ENCODE assay signal across 9 mouse cellular contexts in genomic region chr10:43155046-43155560, GRCm38 (mm10). TPM values are rescaled to one million over a fixed set of nuclear protein-coding genes. Genes with fewer than 3 reads are reported as not detected.
DNase-seq lines count a peak whose midpoint lies in the region; ATAC-seq lines count a peak whose summit lies in the region.
"Had no signal": no experiment of that assay in that cellular context is flagged by ENCODE, and none has a peak within 500 bp of the region (broad histone marks: within the 10 kb centered on the region; RNA-seq: fewer than 3 reads in every experiment).

No protein-coding gene starts in this region.

- H3K27ac ChIP-seq in embryonic facial prominence, embryonic 14.5 days (replicated peaks; ENCODE audit: low read depth, low read length), result peak overlapping the region; percentile 61; the same call in 1 of the 2 replicates
- H3K27ac ChIP-seq in heart, embryonic 12.5 days (ENCODE audit: poor library complexity, severe bottlenecking), result peak overlapping the region; percentile 32; the same call in 1 of the 2 replicates

- DNase-seq in layer of hippocampus, adult 11-12 months (ENCODE audit: low spot score), result peak; percentile 48
- no peak for DNase-seq in layer of hippocampus, postnatal 25 days (ENCODE audit: extremely low spot score in 1 of 2, low spot score in 1 of 2)
- DNase-seq in embryonic facial prominence, embryonic 14.5 days (ENCODE audit: low spot score), result peak; percentile 91
- peak; percentile 15 to 24 for DNase-seq in kidney, adult 8-10 months
- peak; percentile 32 to 62 for DNase-seq in lung, adult 18-20 months
- peak; percentile 87 for DNase-seq in ovary, adult 18-20 months (ENCODE audit: low spot score)

- no peaks in the 10 kb centered on the region for H3K27me3 ChIP-seq in embryonic facial prominence, embryonic 14.5 days (replicated peaks; ENCODE audit: control insufficient read depth, insufficient read depth, low read length)
- no peaks in the 10 kb centered on the region for H3K27me3 ChIP-seq in heart, embryonic 12.5 days (replicated peaks)

- no peak overlapping the region for H3K9ac ChIP-seq in embryonic facial prominence, embryonic 14.5 days (ENCODE audit: low read depth, low read length)
- no peak overlapping the region for H3K9ac ChIP-seq in heart, embryonic 12.5 days

- ATAC-seq in embryonic facial prominence, embryonic 14.5 days (ENCODE audit: low read depth), result peak; percentile 79
- ATAC-seq in heart, embryonic 12.5 days (ENCODE audit: insufficient number of reproducible peaks, low FRiP score), result peak; percentile 68
- no peak for ATAC-seq in megakaryocyte-erythroid progenitor cell, adult 5-6 weeks (replicated peaks; ENCODE audit: low FRiP score, low TSS enrichment, poor library complexity, severe bottlenecking)

- H3K9me3 ChIP-seq in embryonic facial prominence, embryonic 14.5 days (ENCODE audit: control insufficient read depth, low read length), result no peaks in the 10 kb centered on the region
- no peaks in the 10 kb centered on the region for H3K9me3 ChIP-seq in heart, embryonic 12.5 days (replicated peaks)

- WGBS in embryonic facial prominence, embryonic 14.5 days, result 20% methylated on average over 12 of the region's 12 CpGs
- WGBS in heart, embryonic 12.5 days, result 30% methylated on average over 12 of the region's 12 CpGs

- peaks cover 17% of the 10 kb centered on the region for H3K4me1 ChIP-seq in embryonic facial prominence, embryonic 14.5 days (ENCODE audit: control insufficient read depth, insufficient read depth, low read length)
- H3K4me1 ChIP-seq in heart, embryonic 12.5 days (replicated peaks), result peaks cover 24% of the 10 kb centered on the region

- no peak overlapping the region for H3K4me3 ChIP-seq in embryonic facial prominence, embryonic 14.5 days (ENCODE audit: low read depth, low read length)
- H3K4me3 ChIP-seq in heart, embryonic 12.5 days, result no peak overlapping the region

- H3K36me3 ChIP-seq in embryonic facial prominence, embryonic 14.5 days (ENCODE audit: control insufficient read depth, insufficient read depth, low read length), result peaks cover 19% of the 10 kb centered on the region; the same call in 1 of the 2 replicates
- H3K36me3 ChIP-seq in heart, embryonic 12.5 days, result no peaks in the 10 kb centered on the region

- peak overlapping the region; percentile 29; the same call in 1 of the 2 replicates for H3K4me2 ChIP-seq in embryonic facial prominence, embryonic 14.5 days (ENCODE audit: low read depth, low read length)
- peak overlapping the region; percentile 32; the same call in 1 of the 2 replicates for H3K4me2 ChIP-seq in heart, embryonic 12.5 days

RNA-seq across cellular contexts. Expression of gene Sobp, which starts 19.2 kb away (rescaled TPM):
- total RNA-seq in layer of hippocampus, postnatal 25 days (2021), result 10 to 100 TPM; 79.9 to 91.3 TPM
- 4.5 and 4.7 TPM in 2 replicates for polyA plus RNA-seq in embryonic facial prominence, embryonic 14.5 days (2014; fragmentation: Nextera tagmentation; extraction: Ambion mirVana)
- 2.8 and 3.1 TPM in 2 replicates for polyA plus RNA-seq in heart, embryonic 12.5 days (2016; fragmentation: Nextera tagmentation; extraction: Ambion mirVana)
- total RNA-seq in megakaryocyte-erythroid progenitor cell, adult 5-6 weeks (2014; fragmentation: Nextera tagmentation), result not detected in 2 replicates
- not detected in 2 replicates for total RNA-seq in megakaryocyte-erythroid progenitor cell, adult 5-6 weeks (2017)
- total RNA-seq: common myeloid progenitor, adult 5-6 weeks had no signal

RNA-seq across cellular contexts. Expression of gene 9030612E09Rik, which starts 19.4 kb away (rescaled TPM):
- total RNA-seq in layer of hippocampus, postnatal 25 days (2021), result 1 to 10 TPM; 1.5 to 1.7 TPM
- 0.93 and 1.5 TPM in 2 replicates for polyA plus RNA-seq in embryonic facial prominence, embryonic 14.5 days (2014; fragmentation: Nextera tagmentation; extraction: Ambion mirVana)
- 0.23 and 0.45 TPM in 2 replicates for polyA plus RNA-seq in heart, embryonic 12.5 days (2016; fragmentation: Nextera tagmentation; extraction: Ambion mirVana)
- total RNA-seq in megakaryocyte-erythroid progenitor cell, adult 5-6 weeks (2014; fragmentation: Nextera tagmentation), result not detected in 2 replicates
- total RNA-seq in megakaryocyte-erythroid progenitor cell, adult 5-6 weeks (2017), result not detected in 2 replicates
- total RNA-seq: common myeloid progenitor, adult 5-6 weeks had no signal

Comparison
In these comparisons a context has a peak if more than half of its experiments do, and no peak if none do; other contexts are left out.
1. DNase-seq: peak in layer of hippocampus, adult 11-12 months (single experiment), embryonic facial prominence, embryonic 14.5 days (single experiment), kidney, adult 8-10 months (2 of 2), lung, adult 18-20 months (2 of 2) and ovary, adult 18-20 months (single experiment); none in layer of hippocampus, postnatal 25 days (0 of 2).
2. RNA of gene Sobp, which starts 19.2 kb away (total RNA-seq): 79.9 to 91.3 TPM in layer of hippocampus, postnatal 25 days; not detected in megakaryocyte-erythroid progenitor cell, adult 5-6 weeks; every median in the first group is over 10 times any median in the second.